31 mouse cellular contexts compared by ENCODE assay signal in the genomic region with DNA sequence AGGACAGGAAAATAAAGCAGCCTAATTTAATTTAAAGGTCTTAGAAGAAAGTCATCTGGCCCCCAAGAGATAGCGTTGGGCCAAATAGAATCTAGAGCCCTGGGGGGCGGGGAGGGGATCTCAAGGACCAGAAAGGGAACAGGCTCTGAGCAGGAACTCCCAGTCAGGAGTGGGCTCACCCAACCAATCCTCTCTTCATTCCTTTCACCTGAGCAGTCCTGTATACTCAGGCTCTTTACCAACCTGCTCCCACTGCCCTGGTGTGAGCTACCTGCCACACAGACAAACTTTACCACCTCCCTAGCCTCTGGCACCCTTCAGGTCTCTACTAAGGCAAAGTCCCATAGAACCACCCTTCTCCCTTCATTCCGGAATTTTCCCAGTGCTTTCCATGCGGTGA.
"Had no signal": no experiment of that assay in that cellular context is flagged by ENCODE, and none has a peak within 500 bp of the region (broad histone marks: within the 10 kb centered on the region; RNA-seq: fewer than 3 reads in every experiment).

No protein-coding gene starts in this region.

- ATAC-seq: liver, embryonic 12.5 days; liver, postnatal 0 days; midbrain, embryonic 13.5 days; midbrain, embryonic 15.5 days; midbrain, embryonic 16.5 days had no signal

- H3K9ac ChIP-seq: limb, embryonic 12.5 days; limb, embryonic 13.5 days; limb, embryonic 15.5 days; liver, embryonic 12.5 days; liver, embryonic 13.5 days; liver, embryonic 14.5 days; liver, embryonic 15.5 days; liver, postnatal 0 days; lung, embryonic 14.5 days; lung, embryonic 15.5 days; midbrain, embryonic 12.5 days; midbrain, embryonic 13.5 days; midbrain, embryonic 15.5 days; neural tube, embryonic 12.5 days; neural tube, embryonic 13.5 days had no signal

- H3K4me3 ChIP-seq: left cerebral cortex, adult 2 months; limb, embryonic 10.5 days; limb, embryonic 12.5 days; limb, embryonic 13.5 days; limb, embryonic 15.5 days; liver, embryonic 12.5 days; liver, embryonic 13.5 days; liver, embryonic 15.5 days; lung, embryonic 15.5 days; megakaryocyte, embryonic 14.5 days; midbrain, embryonic 10.5 days; midbrain, embryonic 12.5 days; midbrain, embryonic 13.5 days; midbrain, embryonic 15.5 days; myocyte; neural tube, embryonic 12.5 days; neural tube, embryonic 13.5 days had no signal

- H3K36me3 ChIP-seq: limb, embryonic 10.5 days; limb, embryonic 12.5 days; limb, embryonic 13.5 days; limb, embryonic 15.5 days; liver, embryonic 12.5 days; liver, embryonic 13.5 days; liver, embryonic 15.5 days; lung, embryonic 15.5 days; midbrain, embryonic 10.5 days; midbrain, embryonic 12.5 days; midbrain, embryonic 13.5 days; midbrain, embryonic 15.5 days; neural tube, embryonic 12.5 days; neural tube, embryonic 13.5 days had no signal

- H3K4me2 ChIP-seq: limb, embryonic 12.5 days; limb, embryonic 13.5 days; limb, embryonic 15.5 days; liver, embryonic 11.5 days; liver, embryonic 12.5 days; liver, embryonic 13.5 days; liver, embryonic 15.5 days; lung, embryonic 14.5 days; lung, embryonic 15.5 days; midbrain, embryonic 11.5 days; midbrain, embryonic 12.5 days; midbrain, embryonic 13.5 days; midbrain, embryonic 15.5 days; neural tube, embryonic 12.5 days; neural tube, embryonic 13.5 days had no signal

- H3K27ac ChIP-seq: left cerebral cortex, adult 2 months; limb, embryonic 10.5 days; limb, embryonic 12.5 days; limb, embryonic 13.5 days; limb, embryonic 15.5 days; liver, embryonic 12.5 days; liver, embryonic 13.5 days; liver, embryonic 14.5 days; liver, embryonic 15.5 days; lung, embryonic 15.5 days; macrophage; midbrain, embryonic 10.5 days; midbrain, embryonic 12.5 days; midbrain, embryonic 13.5 days; midbrain, embryonic 15.5 days; neural tube, embryonic 12.5 days; neural tube, embryonic 13.5 days had no signal

- H3K4me1 ChIP-seq: limb, embryonic 10.5 days; limb, embryonic 12.5 days; limb, embryonic 13.5 days; limb, embryonic 15.5 days; lung, embryonic 15.5 days had no signal

- H3K27me3 ChIP-seq: lung, embryonic 15.5 days; midbrain, embryonic 15.5 days; neural tube, embryonic 12.5 days had no signal

- H3K9me3 ChIP-seq: limb, embryonic 10.5 days; limb, embryonic 12.5 days; limb, embryonic 13.5 days; limb, embryonic 15.5 days; liver, embryonic 12.5 days; liver, embryonic 13.5 days; liver, embryonic 15.5 days; lung, embryonic 15.5 days; megakaryocyte, embryonic 14.5 days; midbrain, embryonic 10.5 days; midbrain, embryonic 12.5 days; midbrain, embryonic 13.5 days; midbrain, embryonic 15.5 days; neural tube, embryonic 12.5 days; neural tube, embryonic 13.5 days had no signal

- DNase-seq: left cerebral cortex, postnatal 4 days; liver; liver, embryonic 13.5 days; liver, postnatal 0 days; lung, adult 2 months; lung, embryonic 14.5 days; lung, postnatal 10 days; lung, postnatal 14 days; lung, postnatal 4 days; midbrain, embryonic 14.5 days had no signal
